ENCODE assay signal across 19 mouse cellular contexts in the genomic region with DNA sequence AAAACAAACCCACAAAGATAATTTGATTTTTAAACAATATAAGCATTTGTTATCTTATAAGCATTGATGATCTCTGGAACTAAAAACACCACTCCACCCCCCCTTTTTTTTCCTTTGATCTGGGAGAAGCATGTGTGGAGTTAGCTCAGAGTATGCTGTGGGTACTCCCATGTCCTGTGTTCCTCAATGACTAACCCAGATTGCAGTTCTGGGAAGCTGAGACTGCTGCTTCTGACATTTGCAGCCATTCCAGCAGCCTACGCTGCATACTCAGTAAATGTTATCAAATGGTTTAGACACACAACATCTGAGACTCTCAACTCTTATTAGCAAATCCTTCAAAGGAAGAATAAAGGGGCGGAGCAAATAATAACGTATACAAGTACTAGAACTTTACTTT.
DNase-seq lines count a peak whose midpoint lies in the region; ATAC-seq and TF ChIP-seq lines count a peak whose summit lies in the region.
"Had no signal": no experiment of that assay in that cellular context is flagged by ENCODE, and none has a peak within 500 bp of the region (broad histone marks: within the 10 kb centered on the region; RNA-seq: fewer than 3 reads in every experiment).

No protein-coding gene starts in this region.

- peak; percentile 85 for ATAC-seq in frontal cortex, adult (ENCODE audit: low TSS enrichment)
- ATAC-seq: hindbrain, postnatal 0 days; intestine, postnatal 0 days; liver, embryonic 12.5 days; midbrain, embryonic 15.5 days had no signal

- no peak for TF ChIP-seq POLR2A in lung, adult 2 months (IDR thresholded peaks at IDR 0.05; ENCODE audit: borderline replicate concordance, extremely low read depth, low read depth, low read length)

- TF ChIP-seq CTCF in lung, adult 2 months (IDR thresholded peaks at IDR 0.05; ENCODE audit: insufficient read depth, low read length), result no peak

- WGBS in lung, adult 2 months, result 79% methylated on average over 3 of the region's 3 CpGs

- H3K4me1 ChIP-seq in lung, adult 2 months (ENCODE audit: control insufficient read depth, insufficient read depth, low read length), result peaks cover 6% of the 10 kb centered on the region; the same call in 1 of the 2 replicates
- H3K4me1 ChIP-seq: liver, embryonic 12.5 days had no signal

- DNase-seq in frontal cortex, postnatal 36 days (ENCODE audit: low spot score in 2 of 2), result no peak
- DNase-seq in layer of hippocampus, adult 18-20 months (ENCODE audit: low spot score in 2 of 2), result peak; percentile 17 to 49
- DNase-seq in layer of hippocampus, adult 9-10 months (ENCODE audit: low spot score), result no peak
- peak; percentile 10 for DNase-seq in lung, postnatal 36 days
- no peak for DNase-seq in lung, adult 2 months
- DNase-seq in neural tube, embryonic 10.5 days (ENCODE audit: extremely low spot score, low spot score), result no peak
- no peak for DNase-seq in kidney, postnatal 25 days
- DNase-seq: adrenal gland, postnatal 25 days; cerebellum, adult 11-12 months; cerebellum, postnatal 14 days; right cerebral cortex, postnatal 4 days had no signal

- H3K4me3 ChIP-seq in lung, adult 2 months (replicated peaks; ENCODE audit: extremely low read depth, low read depth, low read length), result no peak overlapping the region
- H3K4me3 ChIP-seq: embryonic facial prominence, embryonic 13.5 days; hindbrain, embryonic 10.5 days; liver, embryonic 12.5 days; lung, embryonic 15.5 days; midbrain, embryonic 15.5 days had no signal

Comparison
In these comparisons a context has a peak if more than half of its experiments do, and no peak if none do; other contexts are left out.
1. DNase-seq: peak in layer of hippocampus, adult 18-20 months (2 of 2) and lung, postnatal 36 days (single experiment); none in frontal cortex, postnatal 36 days (0 of 2), layer of hippocampus, adult 9-10 months (single experiment), lung, adult 2 months (single experiment), neural tube, embryonic 10.5 days (single experiment) and kidney, postnatal 25 days (0 of 2).